Mouse (Mus musculus): Measurements from ENCODE around the gene A830018L16Rik. TPM values are rescaled to one million over a fixed set of nuclear protein-coding genes. Genes with fewer than 3 reads are reported as not detected.
"Not testable (repeated sequence)": the region's sequence is repeated elsewhere in the genome, so short reads cannot be mapped to it uniquely, and the experiment has no call there.

Gene A830018L16Rik
- polyA plus RNA-seq, 1 experiment from 2014 or later = 3.9 TPM

DNA sequence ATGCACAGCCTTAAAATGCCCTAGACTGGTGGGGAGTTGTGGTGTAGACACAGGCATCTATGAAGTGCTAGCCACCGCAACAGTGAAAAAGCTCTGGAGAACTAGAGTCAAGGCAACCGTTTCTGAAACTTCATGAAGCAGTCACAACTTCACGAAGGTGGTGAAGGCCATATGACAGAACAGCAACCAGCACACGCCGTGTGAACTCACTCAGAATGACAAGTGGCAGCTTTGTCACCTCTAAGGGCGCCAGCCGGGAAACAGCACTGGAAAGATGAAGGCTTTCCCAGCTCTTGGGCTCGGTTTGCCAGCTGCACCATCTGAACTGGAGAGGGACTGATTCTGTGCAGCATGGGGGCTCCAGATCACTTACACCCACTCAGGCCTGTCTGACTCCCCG is 523.1 kb downstream of the A830018L16Rik start:
- DNase-seq (ENCODE audit: low spot score) = no peak
- H3K4me1 ChIP-seq = 0 out of 2 replicates have a peak, but pooled peaks cover 4% of the 10 kb centered on the region
- H3K27ac ChIP-seq (replicated peaks) = no peak overlapping the region
- 83% methylated on average over 9 of the region's 9 CpGs for WGBS
- no peaks in the 10 kb centered on the region for H3K27me3 ChIP-seq (replicated peaks; ENCODE audit: low read depth, poor library complexity, severe bottlenecking)
- H3K36me3 ChIP-seq (replicated peaks) = no peaks in the 10 kb centered on the region
- no peaks in the 10 kb centered on the region for H3K9me3 ChIP-seq
- no peak overlapping the region for H3K4me3 ChIP-seq

DNA sequence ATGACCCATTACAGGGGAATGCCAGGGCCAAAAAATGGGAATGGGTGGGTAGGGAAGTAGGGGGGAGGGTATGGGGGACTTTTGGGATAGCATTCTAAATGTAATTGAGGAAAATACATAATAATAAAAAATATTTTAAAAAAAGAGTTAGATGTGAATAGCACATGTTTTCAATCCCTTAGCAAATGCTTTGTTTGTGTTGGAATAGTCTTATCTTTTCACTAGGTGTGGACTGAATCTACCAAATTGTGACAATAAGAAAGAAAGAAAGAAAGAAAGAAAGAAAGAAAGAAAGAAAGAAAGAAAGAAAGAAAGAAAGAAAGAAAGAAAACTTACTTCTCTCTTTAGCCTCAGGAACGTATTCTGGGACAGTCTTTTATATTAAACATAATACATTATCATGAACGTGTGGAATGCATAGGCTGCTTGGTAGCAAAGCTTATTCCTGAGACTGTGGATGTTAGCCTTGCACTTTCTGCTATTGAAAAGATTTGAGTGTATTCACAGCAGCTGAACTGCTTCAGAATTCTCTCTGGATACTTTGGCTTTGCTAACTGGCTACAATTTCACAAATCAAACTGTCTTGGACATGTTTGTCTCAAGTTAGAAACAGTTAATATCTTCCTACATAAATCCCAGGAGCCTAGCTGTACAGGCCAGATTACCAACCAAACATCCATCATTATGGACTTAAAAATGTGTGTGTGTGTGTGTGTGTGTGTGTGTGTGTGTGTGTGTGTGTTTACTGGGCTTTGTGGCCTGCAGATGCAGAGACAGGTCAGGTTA is 545.7 kb downstream of the A830018L16Rik start:
- H3K4me1 ChIP-seq = no peaks in the 10 kb centered on the region
- no peak for DNase-seq (ENCODE audit: low spot score)
- H3K27me3 ChIP-seq (replicated peaks; ENCODE audit: low read depth, poor library complexity, severe bottlenecking) = no peaks in the 10 kb centered on the region
- H3K36me3 ChIP-seq (replicated peaks) = no peaks in the 10 kb centered on the region
- H3K4me3 ChIP-seq = no peak overlapping the region
- H3K27ac ChIP-seq (replicated peaks) = no peak overlapping the region
- WGBS = 80% methylated on average over 2 of the region's 2 CpGs
- no peaks in the 10 kb centered on the region for H3K9me3 ChIP-seq

GRCm38 (mm10) chr1:11982590-11983136 is 568.8 kb downstream of the A830018L16Rik start:
- 83% methylated on average over 4 of the region's 4 CpGs for WGBS
- H3K4me3 ChIP-seq = no peak overlapping the region
- DNase-seq (ENCODE audit: low spot score) = no peak
- H3K36me3 ChIP-seq (replicated peaks) = no peaks in the 10 kb centered on the region
- peaks cover 12% of the 10 kb centered on the region; the same call in 1 of the 2 replicates for H3K4me1 ChIP-seq
- H3K27me3 ChIP-seq (replicated peaks; ENCODE audit: low read depth, poor library complexity, severe bottlenecking) = no peaks in the 10 kb centered on the region
- no peaks in the 10 kb centered on the region for H3K9me3 ChIP-seq
- no peak overlapping the region for H3K27ac ChIP-seq (replicated peaks)

DNA sequence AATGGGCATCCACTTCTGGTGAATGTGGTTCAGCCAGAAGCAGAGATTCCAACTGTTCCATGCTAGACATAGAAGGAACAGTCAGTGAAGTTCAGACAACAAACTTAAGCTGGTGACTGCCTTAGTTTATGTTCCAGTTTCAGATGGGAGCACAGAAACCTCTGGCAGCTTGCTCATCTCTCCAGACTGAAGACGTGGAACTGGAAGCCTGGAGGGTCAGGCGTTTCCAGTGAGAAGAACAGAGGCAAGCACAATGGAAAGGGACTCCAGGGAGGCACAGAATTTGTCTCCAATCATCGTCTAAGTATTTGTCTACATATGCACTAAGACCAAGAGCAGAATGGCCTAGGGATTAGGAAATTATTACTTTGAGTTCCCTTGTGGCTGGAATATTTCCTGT is 576.1 kb downstream of the A830018L16Rik start:
- 73% methylated on average over 3 of the region's 3 CpGs for WGBS
- no peaks in the 10 kb centered on the region for H3K9me3 ChIP-seq
- H3K4me1 ChIP-seq = no peaks in the 10 kb centered on the region
- DNase-seq (ENCODE audit: low spot score) = no peak
- H3K4me3 ChIP-seq = no peak overlapping the region
- H3K27me3 ChIP-seq (replicated peaks; ENCODE audit: low read depth, poor library complexity, severe bottlenecking) = no peaks in the 10 kb centered on the region
- no peak overlapping the region for H3K27ac ChIP-seq (replicated peaks)
- no peaks in the 10 kb centered on the region for H3K36me3 ChIP-seq (replicated peaks)

DNA sequence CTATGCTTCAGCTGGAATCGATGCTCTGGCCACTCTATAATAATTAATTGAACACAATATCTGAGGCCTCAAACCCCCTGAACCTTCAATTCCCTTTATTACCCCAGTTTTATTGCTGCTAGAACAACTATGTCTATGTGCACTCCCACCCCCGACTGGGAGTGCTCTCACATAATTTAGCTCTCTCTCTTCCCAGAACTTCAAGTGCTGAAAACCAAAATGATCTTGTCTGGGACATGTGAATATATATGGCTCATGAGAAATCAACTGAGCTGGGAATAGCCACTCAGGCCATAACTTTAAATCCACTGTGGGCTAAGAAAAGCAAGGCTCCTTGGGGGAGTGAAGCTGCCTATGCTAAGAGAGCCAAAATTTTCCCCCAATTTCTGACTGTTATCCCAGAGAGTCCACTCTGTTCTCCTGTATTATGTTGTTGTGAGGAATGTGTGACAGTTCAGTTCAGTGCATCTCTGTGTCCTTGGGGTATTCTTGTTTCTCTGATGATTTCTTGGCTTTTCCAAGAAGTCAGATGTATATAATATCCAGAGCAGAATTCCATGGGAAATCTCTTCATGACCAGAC is 582.5 kb downstream of the A830018L16Rik start:
- Histone ChIP-seq H3K27ac (replicated peaks) (no peak overlapping the region), H3K27me3 (replicated peaks; ENCODE audit: low read depth, poor library complexity, severe bottlenecking) (no peaks in the 10 kb centered on the region), H3K9me3 (no peaks in the 10 kb centered on the region), H3K36me3 (replicated peaks) (no peaks in the 10 kb centered on the region), H3K4me1 (0 out of 2 replicates have a peak, but pooled peaks cover 3% of the 10 kb centered on the region), H3K4me3 (no peak overlapping the region)
- DNase-seq (ENCODE audit: low spot score) = no peak
- 83% methylated on average over 2 of the region's 2 CpGs for WGBS

- H3K9me3 ChIP-seq = no peaks in the 10 kb centered on the region
- no peak overlapping the region for H3K27ac ChIP-seq (replicated peaks)
- 67% methylated on average over 2 of the region's 2 CpGs for WGBS
- H3K27me3 ChIP-seq (replicated peaks; ENCODE audit: low read depth, poor library complexity, severe bottlenecking) = no peaks in the 10 kb centered on the region
- H3K36me3 ChIP-seq (replicated peaks) = no peaks in the 10 kb centered on the region
- DNase-seq (ENCODE audit: low spot score) = no peak
- no peak overlapping the region for H3K4me3 ChIP-seq
- 0 out of 2 replicates have a peak, but pooled peaks cover 3% of the 10 kb centered on the region for H3K4me1 ChIP-seq
Measured at GRCm38 (mm10) chr1:11997574-11997973, 583.7 kb downstream of the A830018L16Rik start.

- Histone ChIP-seq H3K4me1 (0 out of 2 replicates have a peak, but pooled peaks cover 3% of the 10 kb centered on the region), H3K4me3 (no peak overlapping the region), H3K36me3 (replicated peaks) (no peaks in the 10 kb centered on the region), H3K27ac (replicated peaks) (no peak overlapping the region), H3K9me3 (no peaks in the 10 kb centered on the region), H3K27me3 (replicated peaks; ENCODE audit: low read depth, poor library complexity, severe bottlenecking) (no peaks in the 10 kb centered on the region)
- WGBS = 54% methylated on average over 4 of the region's 4 CpGs
- peak; percentile 29 for DNase-seq (ENCODE audit: low spot score)
Measured at GRCm38 (mm10) chr1:12000557-12000956, 586.7 kb downstream of the A830018L16Rik start.

DNA sequence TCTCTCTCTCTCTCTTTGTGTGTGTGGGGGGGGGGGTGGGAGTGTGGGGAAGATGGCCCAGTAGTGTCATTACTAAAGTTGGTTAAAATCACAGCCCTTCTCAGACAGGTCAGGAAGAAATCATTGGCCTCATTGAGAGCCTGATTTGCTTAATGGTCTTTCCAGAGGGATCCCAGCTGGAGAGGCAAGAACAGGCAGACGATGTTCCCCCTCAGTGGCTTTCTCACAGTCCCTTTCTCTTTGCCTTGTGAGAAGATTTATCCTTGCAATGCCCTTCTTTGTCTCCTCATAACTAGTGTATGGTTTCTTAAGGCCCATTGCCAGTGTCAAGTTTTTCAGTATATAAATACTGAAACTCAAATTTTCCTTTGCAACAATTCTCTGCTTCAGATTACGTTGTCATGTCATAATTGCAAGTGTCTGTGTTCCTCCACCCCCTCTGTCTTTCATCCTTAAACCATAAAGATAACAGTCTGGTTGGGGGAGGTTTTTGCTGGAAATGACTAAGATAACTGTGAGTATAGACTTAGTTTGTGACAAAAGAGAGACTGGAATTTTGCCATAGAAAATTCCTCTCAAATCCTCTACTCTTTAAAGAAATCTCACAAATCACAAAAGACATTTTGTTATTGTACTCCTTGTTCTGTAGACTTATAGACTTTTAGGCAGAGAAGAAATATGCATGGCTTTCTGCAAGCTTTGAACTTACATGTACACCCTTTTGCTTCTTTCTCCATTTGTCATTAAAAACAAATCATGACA is 595.1 kb downstream of the A830018L16Rik start:
- no peak for DNase-seq (ENCODE audit: low spot score)
- Histone ChIP-seq H3K27ac (replicated peaks) (no peak overlapping the region), H3K36me3 (replicated peaks) (no peaks in the 10 kb centered on the region), H3K4me3 (no peak overlapping the region), H3K9me3 (no peaks in the 10 kb centered on the region), H3K27me3 (replicated peaks; ENCODE audit: low read depth, poor library complexity, severe bottlenecking) (no peaks in the 10 kb centered on the region), H3K4me1 (no peaks in the 10 kb centered on the region)
- WGBS = 48% methylated on average over 2 of the region's 2 CpGs

- H3K27me3 ChIP-seq (replicated peaks; ENCODE audit: low read depth, poor library complexity, severe bottlenecking) = no peaks in the 10 kb centered on the region
- DNase-seq (ENCODE audit: low spot score) = no peak
- no peaks in the 10 kb centered on the region for H3K9me3 ChIP-seq
- no peak overlapping the region for H3K4me3 ChIP-seq
- no peaks in the 10 kb centered on the region for H3K36me3 ChIP-seq (replicated peaks)
- no peaks in the 10 kb centered on the region for H3K4me1 ChIP-seq
- no peak overlapping the region for H3K27ac ChIP-seq (replicated peaks)
Measured at GRCm38 (mm10) chr1:12009551-12009846, 595.6 kb downstream of the A830018L16Rik start.

DNA sequence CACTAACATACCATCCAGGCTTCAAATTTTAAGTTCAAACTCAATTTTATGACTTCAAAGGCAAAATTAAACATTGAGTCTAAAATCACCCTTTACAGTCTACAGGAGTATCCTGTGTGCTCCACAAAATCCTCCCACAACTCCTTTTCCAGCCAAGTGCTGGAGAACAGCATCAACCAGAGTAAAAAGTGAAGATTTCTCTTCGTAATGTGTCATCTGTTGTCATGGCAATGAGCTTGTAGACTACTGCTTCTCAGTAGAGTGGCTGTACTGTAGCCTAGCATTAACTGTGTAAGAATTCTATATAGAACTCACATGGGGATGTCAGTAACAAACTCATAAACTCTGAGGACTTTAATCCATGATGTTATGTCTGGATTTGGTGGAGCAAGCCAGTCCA is 596.7 kb downstream of the A830018L16Rik start:
- Histone ChIP-seq H3K36me3 (replicated peaks) (no peaks in the 10 kb centered on the region), H3K4me1 (no peaks in the 10 kb centered on the region), H3K9me3 (no peaks in the 10 kb centered on the region), H3K27me3 (replicated peaks; ENCODE audit: low read depth, poor library complexity, severe bottlenecking) (no peaks in the 10 kb centered on the region), H3K4me3 (no peak overlapping the region), H3K27ac (replicated peaks) (no peak overlapping the region)
- no peak for DNase-seq (ENCODE audit: low spot score)
- WGBS = 89% methylated on average over 1 of the region's 1 CpGs

DNA sequence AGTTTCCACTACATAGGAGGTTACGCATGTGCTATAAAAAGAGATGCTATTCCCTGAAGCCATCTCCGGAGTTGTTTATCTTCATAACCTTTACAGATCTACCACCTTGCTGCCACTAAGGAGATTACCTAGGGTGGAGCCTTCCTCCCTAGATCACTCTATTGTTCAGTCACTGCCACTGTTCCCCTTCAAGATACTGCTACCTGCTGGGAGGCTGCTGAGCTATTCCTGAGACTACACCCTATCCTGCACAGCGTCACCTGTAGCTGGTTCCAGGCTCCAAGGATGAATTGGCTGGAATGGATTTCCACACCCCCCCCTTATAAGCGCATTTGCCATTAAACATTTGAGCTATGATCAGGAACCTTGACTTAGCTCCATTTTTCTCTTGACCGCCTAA is 606.7 kb downstream of the A830018L16Rik start:
- H3K4me1 ChIP-seq; H3K9me3 ChIP-seq; H3K4me3 ChIP-seq; H3K36me3 ChIP-seq (replicated peaks); DNase-seq (ENCODE audit: low spot score); H3K27me3 ChIP-seq (replicated peaks; ENCODE audit: low read depth, poor library complexity, severe bottlenecking); H3K27ac ChIP-seq (replicated peaks): not testable (repeated sequence)
- 86% methylated on average over 5 of the region's 5 CpGs for WGBS
